Mouse (Mus musculus) limb, embryonic 11.5 days (tissue): ENCODE results near the gene Cnpy3. TPM values are rescaled to one million over a fixed set of nuclear protein-coding genes. Genes with fewer than 3 reads are reported as not detected.
"Not testable (repeated sequence)": the region's sequence is repeated elsewhere in the genome, so short reads cannot be mapped to it uniquely, and the experiment has no call there.

Experiments
- ATAC-seq: fragments of 200-750 bp; cut with Nextera tagmentation; 2 replicates; pipeline ENCODE4 v1.8.0; 2017; ENCODE audit warnings: low read depth; ENCODE audit not compliant: insufficient number of reproducible peaks, low FRiP score, low TSS enrichment
- DNase-seq: peaks from one replicate; pipeline ENCODE4 v3.0.0-alpha.2; 2015; ENCODE audit warnings: low spot score
- H3K27ac ChIP-seq: fragments of 300-500 bp; sonication (generic); replicated peaks from 2 replicates; pipeline ENCODE4 v1.5.1; 2014; ENCODE audit warnings: low read depth, mild to moderate bottlenecking, low read length
- H3K27me3 ChIP-seq: fragments of 300-500 bp; sonication (generic); 2 replicates; pipeline ENCODE4 v1.6.1; 2014; ENCODE audit warnings: mild to moderate bottlenecking, low read length, mixed read lengths; ENCODE audit not compliant: control insufficient read depth, insufficient read depth
- H3K36me3 ChIP-seq: fragments of 300-500 bp; sonication (generic); 2 replicates; pipeline ENCODE4 v1.6.1; 2014; ENCODE audit warnings: mild to moderate bottlenecking, low read length, moderate library complexity, mixed read lengths; ENCODE audit not compliant: control insufficient read depth, insufficient read depth
- H3K4me1 ChIP-seq: fragments of 300-500 bp; sonication (generic); 2 replicates; pipeline ENCODE4 v1.6.1; 2014; ENCODE audit warnings: low read length, mixed read lengths; ENCODE audit not compliant: control insufficient read depth, insufficient read depth
- H3K4me2 ChIP-seq: fragments of 300-500 bp; sonication (generic); 2 replicates; pipeline ENCODE4 v1.6.1; 2014; ENCODE audit warnings: low read depth, mild to moderate bottlenecking, moderate library complexity; ENCODE audit not compliant: severe bottlenecking
- H3K4me3 ChIP-seq: fragments of 300-500 bp; sonication (generic); 2 replicates; pipeline ENCODE4 v1.5.1; 2014; ENCODE audit warnings: low read depth, low read length
- H3K9ac ChIP-seq: fragments of 300-500 bp; sonication (generic); 2 replicates; pipeline ENCODE4 v1.6.1; 2014; ENCODE audit warnings: mild to moderate bottlenecking, low read length
- H3K9me3 ChIP-seq: fragments of 300-500 bp; sonication (generic); 2 replicates; pipeline ENCODE4 v1.6.1; 2016; ENCODE audit warnings: low read length; ENCODE audit not compliant: control insufficient read depth
- WGBS: fragments of 180-500 bp; shearing (Covaris S2); extraction: QIAGEN DNeasy Blood & Tissue Kit; methylation state at CpG from one replicate; pipeline ENCODE4 v1.1.7; 2014; 5-methylcytosine and 5-hydroxymethylcytosine counted together
- polyA plus RNA-seq: library from polyadenylated mRNA; unstranded; fragments of >200 nt; fragmentation: Nextera tagmentation; extraction: Ambion mirVana; gene quantifications from 2 replicates; pipeline ENCODE4 v1.2.1, GENCODE M21; 2014

Gene Cnpy3
- polyA plus RNA-seq, 1 experiment from 2014 or later: 49.1 TPM

GRCm38 (mm10) chr17:46772404-46773277, 20.6 kb upstream of the Cnpy3 start, which contains the start of gene 2310039H08Rik:
2310039H08Rik (plus strand) TSS chr17:46772635.
- peak; percentile 77 for ATAC-seq
- H3K9ac ChIP-seq: peak within 1 kb of the TSS; percentile 79
- WGBS: under 1% methylated on average over 50 of the region's 50 CpGs

GRCm38 (mm10) chr17:46772038-46772403, 20.0 kb upstream of the Cnpy3 start:
- ATAC-seq (no peak), DNase-seq (no peak)
- Histone ChIP-seq H3K4me1 (peaks cover 11% of the 10 kb centered on the region; the same call in 1 of the 2 replicates), H3K9ac (peak overlapping the region; percentile 41; the same call in 1 of the 2 replicates), H3K4me2 (peak overlapping the region; percentile 88), H3K27ac (no peak overlapping the region), H3K36me3 (peaks cover 8% of the 10 kb centered on the region), H3K27me3 (no peaks in the 10 kb centered on the region), H3K4me3 (peak overlapping the region; percentile 85), H3K9me3 (no peaks in the 10 kb centered on the region)
- WGBS: 12% methylated on average over 5 of the region's 5 CpGs

More at GRCm38 (mm10) chr17:46772404-46773277, 20.6 kb upstream of the Cnpy3 start, which contains the start of gene 2310039H08Rik:
- Histone ChIP-seq H3K4me2 (peak within 1 kb of the TSS; percentile 88), H3K27ac (peak within 1 kb of the TSS; percentile 70), H3K4me1 (peaks cover 11% of the 10 kb centered on the region; the same call in 1 of the 2 replicates), H3K4me3 (peak within 1 kb of the TSS; percentile 85), H3K9me3 (no peaks in the 10 kb centered on the region), H3K27me3 (no peaks in the 10 kb centered on the region), H3K36me3 (peaks cover 12% of the 10 kb centered on the region)
- DNase-seq: peak; percentile 85

GRCm38 (mm10) chr17:46771616-46772015, 19.6 kb upstream of the Cnpy3 start:
- Histone ChIP-seq H3K9ac (no peak overlapping the region), H3K4me1 (peaks cover 11% of the 10 kb centered on the region; the same call in 1 of the 2 replicates), H3K4me3 (peak overlapping the region; percentile 85), H3K36me3 (peaks cover 8% of the 10 kb centered on the region), H3K9me3 (no peaks in the 10 kb centered on the region), H3K27ac (no peak overlapping the region), H3K4me2 (peak overlapping the region; percentile 88), H3K27me3 (no peaks in the 10 kb centered on the region)
- no peak for DNase-seq
- 64% methylated on average over 17 of the region's 17 CpGs for WGBS
- ATAC-seq: no peak

- Histone ChIP-seq H3K9ac (no peak overlapping the region), H3K36me3 (peaks cover 4% of the 10 kb centered on the region), H3K9me3 (no peaks in the 10 kb centered on the region), H3K4me2 (no peak overlapping the region), H3K27me3 (no peaks in the 10 kb centered on the region), H3K4me1 (peaks cover 11% of the 10 kb centered on the region; the same call in 1 of the 2 replicates), H3K4me3 (no peak overlapping the region), H3K27ac (no peak overlapping the region)
- 77% methylated on average over 4 of the region's 4 CpGs for WGBS
- DNase-seq (no peak), ATAC-seq (no peak)
Observed at GRCm38 (mm10) chr17:46771025-46771424, 19.0 kb upstream of the Cnpy3 start.

- Histone ChIP-seq H3K9me3 (no peaks in the 10 kb centered on the region), H3K27me3 (no peaks in the 10 kb centered on the region), H3K4me1 (peaks cover 11% of the 10 kb centered on the region; the same call in 1 of the 2 replicates), H3K27ac (no peak overlapping the region), H3K4me2 (no peak overlapping the region), H3K9ac (no peak overlapping the region), H3K4me3 (no peak overlapping the region), H3K36me3 (0 out of 2 replicates have a peak, but pooled peaks cover 2% of the 10 kb centered on the region)
- ATAC-seq (no peak), DNase-seq (no peak)
- 92% methylated on average over 11 of the region's 11 CpGs for WGBS
Observed at GRCm38 (mm10) chr17:46770546-46770945, 18.5 kb upstream of the Cnpy3 start.

GRCm38 (mm10) chr17:46767868-46768267, 15.9 kb upstream of the Cnpy3 start:
- Histone ChIP-seq H3K4me2 (no peak overlapping the region), H3K4me3 (no peak overlapping the region), H3K27ac (no peak overlapping the region), H3K9ac (peak overlapping the region; percentile 30; the same call in 1 of the 2 replicates), H3K4me1 (peaks cover 11% of the 10 kb centered on the region; the same call in 1 of the 2 replicates), H3K27me3 (no peaks in the 10 kb centered on the region), H3K9me3 (no peaks in the 10 kb centered on the region), H3K36me3 (no peaks in the 10 kb centered on the region)
- ATAC-seq (no peak), DNase-seq (peak; percentile 36)
- 37% methylated on average over 8 of the region's 8 CpGs for WGBS

GRCm38 (mm10) chr17:46764916-46765315, 12.9 kb upstream of the Cnpy3 start:
- H3K27me3 ChIP-seq, H3K9me3 ChIP-seq, ATAC-seq, H3K27ac ChIP-seq, H3K4me3 ChIP-seq, H3K4me2 ChIP-seq, H3K4me1 ChIP-seq, DNase-seq, H3K36me3 ChIP-seq, H3K9ac ChIP-seq: not testable (repeated sequence)
- 66% methylated on average over 8 of the region's 9 CpGs for WGBS

- H3K36me3 ChIP-seq: no peaks in the 10 kb centered on the region
- H3K4me1 ChIP-seq: peaks cover 5% of the 10 kb centered on the region; the same call in 1 of the 2 replicates
- no peak within 1 kb of the TSS for H3K4me2 ChIP-seq
- no peak within 1 kb of the TSS; the same call in 1 of the 2 replicates for H3K9ac ChIP-seq
- H3K4me3 ChIP-seq: no peak within 1 kb of the TSS
- 51% methylated on average over 2 of the region's 2 CpGs for WGBS
- DNase-seq (no peak), ATAC-seq (no peak)
- no peak within 1 kb of the TSS for H3K27ac ChIP-seq
- no peaks in the 10 kb centered on the region for H3K27me3 ChIP-seq
- H3K9me3 ChIP-seq: no peaks in the 10 kb centered on the region
Observed at GRCm38 (mm10) chr17:46763544-46763943, 11.5 kb upstream of the Cnpy3 start, which contains the start of gene Ptcra. Ptcra (minus strand) TSS chr17:46763712.
